Mouse (Mus musculus): ENCODE data around the gene Traf4.

GRCm38 (mm10) chr11:78116146-78116410 lies 49.3 kb downstream of the Traf4 start:
- TF ChIP-seq CTCF (IDR thresholded peaks at IDR 0.05; ENCODE audit: control insufficient read depth, insufficient read depth, insufficient read length) (no peak), MYOD1 (IDR thresholded peaks at IDR 0.05; ENCODE audit: control insufficient read depth, insufficient read length, low read depth) (no peak), MAX (IDR thresholded peaks at IDR 0.05) (no peak), USF1 (IDR thresholded peaks at IDR 0.05; ENCODE audit: low read depth) (no peak), FOSL1 (IDR thresholded peaks at IDR 0.05; ENCODE audit: insufficient read depth, low read length, poor library complexity, severe bottlenecking) (no peak), CEBPB (IDR thresholded peaks at IDR 0.05; ENCODE audit: low read depth) (no peak), MYOG (IDR thresholded peaks at IDR 0.05; ENCODE audit: control insufficient read depth, extremely low read depth, insufficient read length) (no peak)
